Mouse (Mus musculus): Measurements from ENCODE around the gene Dpf1. TPM values are rescaled to one million over a fixed set of nuclear protein-coding genes. Genes with fewer than 3 reads are reported as not detected.
A peak's percentile ranks its signal among the peaks of the same experiment; 100 is the strongest.

Gene Dpf1
- polyA plus RNA-seq, 1 experiment from 2014 or later, result 0.72 TPM

DNA sequence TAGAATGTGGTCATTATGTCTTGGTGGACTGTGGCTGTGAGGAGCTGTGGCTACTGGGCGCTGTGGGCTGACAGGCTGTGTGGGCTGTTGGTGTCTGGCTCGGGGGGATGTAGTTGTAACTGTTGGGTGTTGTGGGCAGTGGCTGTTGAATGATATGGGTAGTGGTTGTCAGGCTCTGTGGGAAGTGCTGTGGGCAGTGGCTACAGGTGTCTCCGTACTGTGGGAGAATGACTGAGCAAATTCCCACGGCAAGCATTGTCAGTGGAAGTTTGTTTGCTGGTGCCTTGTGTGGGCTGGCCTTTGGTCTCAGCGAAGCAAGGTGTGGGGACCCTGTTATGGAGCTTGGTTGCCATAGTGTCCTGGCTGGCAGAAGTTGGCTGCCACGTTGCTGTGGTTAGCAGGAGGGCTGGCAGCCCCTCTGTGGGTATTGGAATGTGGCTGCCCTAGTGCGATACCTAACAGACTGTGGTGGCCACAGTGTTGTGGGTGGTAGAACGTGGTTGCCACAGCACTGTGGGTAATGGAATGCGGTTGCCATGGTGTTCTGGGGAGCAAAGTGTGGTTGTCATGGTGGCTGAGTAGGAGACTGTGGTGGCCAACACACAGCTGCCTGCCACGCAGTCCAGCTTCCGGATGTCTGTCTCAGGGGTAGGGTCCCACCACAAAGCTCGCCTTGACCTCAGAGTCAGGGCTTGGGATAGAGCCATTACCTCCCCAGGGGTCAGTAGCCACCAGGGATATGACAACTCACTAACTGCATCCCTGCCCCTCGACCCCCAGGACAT lies 11.3 kb downstream of the Dpf1 start:
- no peak for TF ChIP-seq CTCF (IDR thresholded peaks at IDR 0.05; ENCODE audit: low read depth)
- ATAC-seq (replicated peaks; ENCODE audit: low FRiP score, low read depth), result no peak; the same call in 1 of the 2 replicates
- H3K4me3 ChIP-seq (replicated peaks; ENCODE audit: low read depth, low read length), result no peak overlapping the region
- no peak overlapping the region for H3K4me2 ChIP-seq (ENCODE audit: low read length)
- 78% methylated on average over 13 of the region's 13 CpGs for WGBS
- no peaks in the 10 kb centered on the region for H3K27me3 ChIP-seq (ENCODE audit: insufficient read depth, low read length)
- H3K27ac ChIP-seq, result no peak overlapping the region
- peaks cover 23% of the 10 kb centered on the region for H3K4me1 ChIP-seq (replicated peaks; ENCODE audit: insufficient read depth, low read length)
- no peaks in the 10 kb centered on the region for H3K9me3 ChIP-seq (replicated peaks; ENCODE audit: low read length)
- H3K9ac ChIP-seq (ENCODE audit: low read depth, low read length), result no peak overlapping the region
- H3K36me3 ChIP-seq (ENCODE audit: insufficient read depth, low read length), result no peaks in the 10 kb centered on the region
- no peak for DNase-seq (ENCODE audit: low spot score)

GRCm38 (mm10) chr7:29316137-29316734 lies 12.5 kb downstream of the Dpf1 start:
- WGBS, result 67% methylated on average over 15 of the region's 17 CpGs
- peaks cover 23% of the 10 kb centered on the region for H3K4me1 ChIP-seq (replicated peaks; ENCODE audit: insufficient read depth, low read length)

GRCm38 (mm10) chr7:29316976-29317375 lies 13.2 kb downstream of the Dpf1 start:
- peaks cover 23% of the 10 kb centered on the region for H3K4me1 ChIP-seq (replicated peaks; ENCODE audit: insufficient read depth, low read length)

More at GRCm38 (mm10) chr7:29316137-29316734, 12.5 kb downstream of the Dpf1 start:
- H3K4me3 ChIP-seq (replicated peaks; ENCODE audit: low read depth, low read length), result no peak overlapping the region
- no peak for DNase-seq (ENCODE audit: low spot score)
- H3K27ac ChIP-seq, result no peak overlapping the region
- no peak overlapping the region for H3K4me2 ChIP-seq (ENCODE audit: low read length)
- no peak for TF ChIP-seq CTCF (IDR thresholded peaks at IDR 0.05; ENCODE audit: low read depth)
- no peak overlapping the region for H3K9ac ChIP-seq (ENCODE audit: low read depth, low read length)
- H3K27me3 ChIP-seq (ENCODE audit: insufficient read depth, low read length), result no peaks in the 10 kb centered on the region
- no peaks in the 10 kb centered on the region for H3K9me3 ChIP-seq (replicated peaks; ENCODE audit: low read length)
- no peaks in the 10 kb centered on the region for H3K36me3 ChIP-seq (ENCODE audit: insufficient read depth, low read length)
- no peak for ATAC-seq (replicated peaks; ENCODE audit: low FRiP score, low read depth)

GRCm38 (mm10) chr7:29317558-29317957 lies 13.8 kb downstream of the Dpf1 start:
- Histone ChIP-seq H3K9me3 (replicated peaks; ENCODE audit: low read length) (no peaks in the 10 kb centered on the region), H3K4me1 (replicated peaks; ENCODE audit: insufficient read depth, low read length) (peaks cover 23% of the 10 kb centered on the region), H3K36me3 (ENCODE audit: insufficient read depth, low read length) (0 out of 2 replicates have a peak, but pooled peaks cover 7% of the 10 kb centered on the region), H3K4me3 (replicated peaks; ENCODE audit: low read depth, low read length) (no peak overlapping the region), H3K27ac (no peak overlapping the region), H3K4me2 (ENCODE audit: low read length) (0 out of 2 replicates have a peak overlapping the region, but pooled peaks have one; percentile 7), H3K27me3 (ENCODE audit: insufficient read depth, low read length) (no peaks in the 10 kb centered on the region), H3K9ac (ENCODE audit: low read depth, low read length) (peak overlapping the region; percentile 23; the same call in 1 of the 2 replicates)
- peak; percentile 33; the same call in 1 of the 2 replicates for ATAC-seq (replicated peaks; ENCODE audit: low FRiP score, low read depth)
- peak; percentile 62 for DNase-seq (ENCODE audit: low spot score)
- TF ChIP-seq CTCF (IDR thresholded peaks at IDR 0.05; ENCODE audit: low read depth), result no peak
- WGBS, result 0% methylated on average over 2 of the region's 2 CpGs

More at GRCm38 (mm10) chr7:29316976-29317375, 13.2 kb downstream of the Dpf1 start:
- WGBS, result 7% methylated on average over 10 of the region's 10 CpGs
- peak overlapping the region; percentile 23; the same call in 1 of the 2 replicates for H3K9ac ChIP-seq (ENCODE audit: low read depth, low read length)
- ATAC-seq (replicated peaks; ENCODE audit: low FRiP score, low read depth), result no peak
- no peak for DNase-seq (ENCODE audit: low spot score)
- no peak overlapping the region for H3K27ac ChIP-seq
- no peak overlapping the region for H3K4me2 ChIP-seq (ENCODE audit: low read length)
- 0 out of 2 replicates have a peak, but pooled peaks cover under 1% of the 10 kb centered on the region for H3K36me3 ChIP-seq (ENCODE audit: insufficient read depth, low read length)
- H3K9me3 ChIP-seq (replicated peaks; ENCODE audit: low read length), result no peaks in the 10 kb centered on the region
- H3K4me3 ChIP-seq (replicated peaks; ENCODE audit: low read depth, low read length), result no peak overlapping the region
- H3K27me3 ChIP-seq (ENCODE audit: insufficient read depth, low read length), result no peaks in the 10 kb centered on the region
- TF ChIP-seq CTCF (IDR thresholded peaks at IDR 0.05; ENCODE audit: low read depth), result 0 out of 2 replicates have a peak, but pooled peaks have one; percentile 14

DNA sequence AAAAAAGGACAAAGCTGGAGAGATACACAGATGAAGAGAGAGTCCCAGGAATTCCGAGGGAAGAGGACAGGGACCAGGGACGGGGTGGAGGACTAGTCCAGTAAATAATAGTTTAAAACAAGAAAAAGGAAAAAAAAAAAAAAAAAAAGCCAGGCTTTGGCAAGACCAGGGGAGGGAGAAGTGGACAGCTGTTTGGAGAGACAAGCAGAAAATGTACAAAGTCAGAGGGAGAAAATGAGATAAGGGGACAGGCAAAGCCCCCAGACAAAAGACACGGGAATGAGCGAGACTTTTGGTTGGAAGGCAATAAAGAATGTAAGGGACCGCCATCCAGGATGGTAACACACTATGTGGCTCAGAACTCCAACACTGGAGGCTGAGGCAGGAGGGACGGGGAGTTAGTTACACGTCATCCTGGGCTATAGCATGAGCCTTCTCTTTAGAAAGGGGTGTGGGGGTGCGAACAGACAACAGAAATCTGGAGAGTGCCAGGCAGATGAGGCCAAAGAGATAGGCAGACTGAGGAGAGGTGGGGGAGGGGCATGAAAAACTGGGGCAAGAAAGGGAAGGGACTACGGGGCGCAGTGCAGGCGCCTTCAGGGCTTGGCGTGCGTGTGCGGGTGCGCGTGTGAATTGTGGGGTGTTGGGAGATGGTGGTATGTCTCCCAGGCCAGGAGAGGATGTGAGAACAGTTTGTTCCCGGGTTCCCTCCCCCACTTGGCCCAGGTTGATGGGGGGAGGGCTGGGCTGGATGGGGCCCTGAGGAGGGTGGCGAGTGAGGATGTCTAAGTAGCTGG lies 14.6 kb downstream of the Dpf1 start:
- peaks cover 23% of the 10 kb centered on the region for H3K4me1 ChIP-seq (replicated peaks; ENCODE audit: insufficient read depth, low read length)
- peak overlapping the region; percentile 34 for H3K4me2 ChIP-seq (ENCODE audit: low read length)
- no peak for DNase-seq (ENCODE audit: low spot score)
- no peak overlapping the region; the same call in 1 of the 2 replicates for H3K4me3 ChIP-seq (replicated peaks; ENCODE audit: low read depth, low read length)
- no peak for TF ChIP-seq CTCF (IDR thresholded peaks at IDR 0.05; ENCODE audit: low read depth)
- H3K36me3 ChIP-seq (ENCODE audit: insufficient read depth, low read length), result 0 out of 2 replicates have a peak, but pooled peaks cover 13% of the 10 kb centered on the region
- ATAC-seq (replicated peaks; ENCODE audit: low FRiP score, low read depth), result no peak
- no peak overlapping the region for H3K9ac ChIP-seq (ENCODE audit: low read depth, low read length)
- 11% methylated on average over 18 of the region's 18 CpGs for WGBS
- H3K27me3 ChIP-seq (ENCODE audit: insufficient read depth, low read length), result no peaks in the 10 kb centered on the region
- H3K9me3 ChIP-seq (replicated peaks; ENCODE audit: low read length), result no peaks in the 10 kb centered on the region
- H3K27ac ChIP-seq, result no peak overlapping the region
